13 mouse cellular contexts compared by ENCODE assay signal in the genomic region with DNA sequence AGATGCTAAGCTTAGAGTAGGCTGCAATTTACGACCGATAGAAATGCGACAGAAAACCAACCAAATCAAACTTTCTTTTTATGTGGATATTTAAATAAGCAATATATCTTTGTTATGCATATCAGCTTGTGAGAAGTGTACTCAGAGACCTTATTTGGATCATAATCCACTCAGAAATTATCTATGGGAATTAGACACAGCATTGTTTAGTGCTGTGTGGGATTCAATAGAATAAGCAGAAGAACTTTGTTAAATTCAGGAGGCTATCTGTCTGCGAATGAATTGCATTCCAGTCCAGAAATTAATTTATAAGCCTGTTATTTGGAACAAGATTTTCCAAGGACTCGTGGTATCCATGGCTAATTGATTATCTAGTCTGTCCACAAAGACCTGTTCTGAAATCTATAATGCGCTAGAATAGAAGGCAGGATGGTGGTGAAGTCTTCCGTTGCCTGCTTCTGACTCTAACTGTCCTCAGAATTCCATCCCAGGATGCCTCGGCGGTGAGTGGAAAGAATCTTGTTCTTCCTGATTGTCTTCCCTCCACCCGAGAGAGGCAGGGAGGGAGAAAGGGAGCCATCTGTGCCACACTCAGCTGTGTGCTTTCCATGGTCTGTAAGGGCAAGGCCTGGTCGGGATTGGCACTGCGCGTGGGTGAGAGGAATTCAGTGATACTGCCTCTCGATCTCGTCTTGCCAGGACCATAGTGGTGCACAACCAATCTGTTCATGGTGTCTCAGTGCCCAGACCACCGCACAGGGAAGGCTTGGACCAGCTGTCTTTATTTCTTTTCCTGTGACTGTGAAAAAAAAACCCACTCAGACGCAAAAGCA. TPM values are rescaled to one million over a fixed set of nuclear protein-coding genes. Genes with fewer than 3 reads are reported as not detected.
DNase-seq lines count a peak whose midpoint lies in the region; ATAC-seq lines count a peak whose summit lies in the region.
"Had no signal": no experiment of that assay in that cellular context is flagged by ENCODE, and none has a peak within 500 bp of the region (broad histone marks: within the 10 kb centered on the region; RNA-seq: fewer than 3 reads in every experiment).

No protein-coding gene starts in this region.

- H3K4me1 ChIP-seq in forebrain, embryonic 16.5 days (replicated peaks; ENCODE audit: control insufficient read depth, insufficient read depth, low read length), result peaks cover 34% of the 10 kb centered on the region
- H3K4me1 ChIP-seq in midbrain, embryonic 12.5 days, result peaks cover 40% of the 10 kb centered on the region

- ATAC-seq in forebrain, embryonic 16.5 days, result peak; percentile 62
- peak; percentile 64 for ATAC-seq in midbrain, embryonic 12.5 days (ENCODE audit: low FRiP score, low read depth)

- peak overlapping the region; percentile 47 for H3K27ac ChIP-seq in forebrain, embryonic 16.5 days (ENCODE audit: low read length)
- H3K27ac ChIP-seq in midbrain, embryonic 12.5 days (replicated peaks), result peak overlapping the region; percentile 76
- H3K27ac ChIP-seq: kidney, embryonic 15.5 days had no signal

- H3K4me3 ChIP-seq in forebrain, embryonic 16.5 days (replicated peaks; ENCODE audit: low read length), result no peak overlapping the region
- H3K4me3 ChIP-seq in midbrain, embryonic 12.5 days, result no peak overlapping the region
- H3K4me3 ChIP-seq: erythroblast, embryonic 14.5 days; kidney, embryonic 15.5 days had no signal

- WGBS in forebrain, embryonic 16.5 days, result 59% methylated on average over 17 of the region's 17 CpGs
- 58% methylated on average over 17 of the region's 17 CpGs for WGBS in midbrain, embryonic 12.5 days

- H3K36me3 ChIP-seq in forebrain, embryonic 16.5 days (ENCODE audit: control insufficient read depth, insufficient read depth), result no peaks in the 10 kb centered on the region
- no peaks in the 10 kb centered on the region for H3K36me3 ChIP-seq in midbrain, embryonic 12.5 days

- H3K27me3 ChIP-seq in forebrain, embryonic 16.5 days (replicated peaks; ENCODE audit: control insufficient read depth, insufficient read depth, low read length), result no peaks in the 10 kb centered on the region
- H3K27me3 ChIP-seq in midbrain, embryonic 12.5 days, result peaks cover 10% of the 10 kb centered on the region; the same call in 1 of the 2 replicates
- H3K27me3 ChIP-seq: kidney, embryonic 15.5 days had no signal

- peak; percentile 17 for DNase-seq in gastrocnemius, postnatal 14 days
- DNase-seq in gastrocnemius, adult 8-10 months (ENCODE audit: low spot score in 2 of 2), result no peak
- peak; percentile 36 to 49 for DNase-seq in cerebellum, adult 18-20 months
- DNase-seq in heart, postnatal 25 days (ENCODE audit: low spot score), result no peak
- no peak for DNase-seq in gastrocnemius, postnatal 36 days
- DNase-seq in urinary bladder, postnatal 25 days (ENCODE audit: low spot score), result no peak
- DNase-seq: heart, postnatal 10 days; lung, adult 18-20 months; thymus, adult 18-20 months had no signal

- no peaks in the 10 kb centered on the region for H3K9me3 ChIP-seq in forebrain, embryonic 16.5 days (ENCODE audit: control insufficient read depth, low read length)
- H3K9me3 ChIP-seq in midbrain, embryonic 12.5 days, result no peaks in the 10 kb centered on the region
- H3K9me3 ChIP-seq: kidney, embryonic 15.5 days had no signal

- no peak overlapping the region for H3K4me2 ChIP-seq in forebrain, embryonic 16.5 days (ENCODE audit: low read length)
- no peak overlapping the region for H3K4me2 ChIP-seq in midbrain, embryonic 12.5 days (replicated peaks)
- H3K4me2 ChIP-seq: kidney, embryonic 15.5 days had no signal

- intact Hi-C loops in gastrocnemius, postnatal 14 days (cut with DNase I; ENCODE audit: low total_unique reads), result no loop called here
- intact Hi-C loops in heart, postnatal 25 days (cut with DNase I), result no loop called here
- intact Hi-C loops in gastrocnemius, postnatal 36 days (cut with DNase I), result loop anchor here (5.0 kb wide), 1 partner anchor 33 kb away; no protein-coding TSS in a partner anchor

- H3K9ac ChIP-seq in forebrain, embryonic 16.5 days (replicated peaks; ENCODE audit: low read depth, low read length), result no peak overlapping the region
- no peak overlapping the region for H3K9ac ChIP-seq in midbrain, embryonic 12.5 days (replicated peaks)
- H3K9ac ChIP-seq: kidney, embryonic 15.5 days had no signal

RNA-seq across cellular contexts. Expression of gene Myo10, which starts 52.0 kb away (rescaled TPM):
- total RNA-seq in gastrocnemius, postnatal 14 days (2021), result 10 to 100 TPM; 48.2 to 50.7 TPM
- total RNA-seq in gastrocnemius, adult 8-10 months (2022), result 10 to 100 TPM; 50.1 to 61.3 (median 55.3) TPM
- 38.4 and 44.8 TPM in 2 replicates for polyA plus RNA-seq in forebrain, embryonic 16.5 days (2015; fragmentation: Nextera tagmentation; extraction: Ambion mirVana)
- 69.9 and 77.7 TPM in 2 replicates for polyA plus RNA-seq in midbrain, embryonic 12.5 days (2016; fragmentation: Nextera tagmentation; extraction: Ambion mirVana)
- 10 to 100 TPM; 64.4 to 66.1 TPM for total RNA-seq in heart, postnatal 25 days (2021)
- 10 to 100 TPM; 42.1 to 52.4 TPM for total RNA-seq in gastrocnemius, postnatal 36 days (2021)

Comparison
In these comparisons a context has a peak if more than half of its experiments do, and no peak if none do; other contexts are left out.
1. DNase-seq: peak in gastrocnemius, postnatal 14 days (single experiment) and cerebellum, adult 18-20 months (2 of 2); none in gastrocnemius, adult 8-10 months (0 of 2), heart, postnatal 25 days (single experiment), gastrocnemius, postnatal 36 days (0 of 2) and urinary bladder, postnatal 25 days (single experiment).